Mouse (Mus musculus): ENCODE measurements around the gene Xlr4a. TPM values are rescaled to one million over a fixed set of nuclear protein-coding genes. Genes with fewer than 3 reads are reported as not detected.
A peak's percentile ranks its signal among the peaks of the same experiment; 100 is the strongest.

Gene Xlr4a
- polyA plus RNA-seq, 1 experiment = 4.7 TPM

DNA sequence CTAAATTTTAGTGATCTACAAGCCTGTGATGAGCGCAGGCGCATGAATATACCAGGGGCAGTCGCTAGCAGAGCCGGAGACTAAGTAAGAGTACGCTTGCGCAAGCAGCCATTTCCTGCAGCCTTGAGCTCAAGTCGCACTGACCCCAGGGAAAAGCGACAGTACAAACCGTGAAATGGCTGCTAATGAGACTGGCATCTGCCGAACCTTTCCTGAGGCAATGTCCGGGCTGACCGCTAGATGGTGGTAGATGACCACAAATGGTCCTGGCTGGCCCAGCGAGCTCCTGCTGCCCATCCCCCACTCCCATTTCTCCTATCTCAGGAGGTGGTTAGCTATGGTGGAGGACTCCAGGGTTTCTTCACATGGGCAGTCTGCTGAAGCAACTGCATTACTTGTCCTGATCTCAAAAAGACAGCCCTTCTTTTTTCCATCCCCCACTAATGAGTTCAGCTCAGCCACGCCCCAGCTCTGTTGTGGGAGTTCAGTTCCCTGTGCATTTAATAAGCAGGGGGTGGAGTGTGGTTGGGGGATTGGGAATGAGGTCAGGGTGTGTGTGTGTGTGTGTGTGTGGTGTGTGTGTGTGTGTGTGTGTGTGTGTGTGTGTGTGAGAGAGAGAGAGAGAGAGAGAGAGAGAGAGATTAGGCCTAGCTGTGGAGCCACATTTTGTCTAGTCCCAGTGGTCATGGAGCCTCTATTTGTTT, 28.3 kb downstream of the Xlr4a start:
- no peaks in the 10 kb centered on the region for H3K4me1 ChIP-seq (ENCODE audit: control insufficient read depth, insufficient read depth, low read length)
- TF ChIP-seq CTCF (IDR thresholded peaks at IDR 0.05; ENCODE audit: low read depth, low read length) = peak; percentile 32
- no peak for TF ChIP-seq POLR2A (IDR thresholded peaks at IDR 0.05; ENCODE audit: borderline replicate concordance, low read depth, low read length)
- no peak overlapping the region for H3K27ac ChIP-seq (ENCODE audit: insufficient read depth, low read depth, low read length)
- H3K4me3 ChIP-seq (ENCODE audit: insufficient read depth, low read length) = no peak overlapping the region

DNA sequence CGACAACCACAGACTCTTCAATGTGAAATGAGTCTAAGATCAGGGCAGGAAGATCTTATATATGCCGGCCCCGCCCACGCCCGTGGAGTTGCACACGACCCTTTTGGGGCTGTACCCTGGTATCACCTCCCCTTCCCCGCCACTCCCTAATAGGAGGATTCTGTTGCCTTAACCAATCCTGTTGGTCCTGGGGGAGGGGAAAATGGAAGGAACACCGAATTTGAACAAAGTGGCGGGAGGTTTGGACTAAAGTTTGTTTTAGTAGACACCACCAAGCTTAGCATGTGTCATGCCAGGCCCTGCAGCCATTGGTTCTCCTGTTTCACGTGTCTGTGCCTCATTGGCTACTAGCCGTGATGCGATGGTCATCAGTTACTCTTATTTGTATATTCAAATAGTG, 42.6 kb downstream of the Xlr4a start:
- H3K27ac ChIP-seq (ENCODE audit: insufficient read depth, low read depth, low read length) = no peak overlapping the region
- no peak for TF ChIP-seq CTCF (IDR thresholded peaks at IDR 0.05; ENCODE audit: low read depth, low read length)
- no peak for TF ChIP-seq POLR2A (IDR thresholded peaks at IDR 0.05; ENCODE audit: borderline replicate concordance, low read depth, low read length)
- H3K4me1 ChIP-seq (ENCODE audit: control insufficient read depth, insufficient read depth, low read length) = no peaks in the 10 kb centered on the region
- no peak overlapping the region for H3K4me3 ChIP-seq (ENCODE audit: insufficient read depth, low read length)

DNA sequence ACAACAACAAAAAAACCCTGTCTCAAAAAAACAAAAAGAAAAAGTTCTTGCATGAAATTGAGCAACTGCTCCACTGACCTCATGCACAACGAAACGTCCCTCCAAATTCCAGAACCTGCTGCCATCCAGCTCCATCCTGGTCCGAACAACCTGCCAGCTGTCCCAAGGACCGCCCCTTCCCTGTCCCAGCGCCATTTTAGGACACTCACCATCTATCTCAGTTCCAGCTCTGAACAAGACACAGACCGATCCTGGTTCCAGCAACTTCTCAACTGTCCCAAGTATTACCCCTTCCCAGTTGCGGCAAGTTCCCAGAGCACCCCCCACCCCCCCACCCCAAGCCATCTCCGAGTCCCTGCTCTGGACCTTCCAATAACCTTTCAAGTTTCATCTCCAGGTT, 43.4 kb downstream of the Xlr4a start:
- no peaks in the 10 kb centered on the region for H3K4me1 ChIP-seq (ENCODE audit: control insufficient read depth, insufficient read depth, low read length)
- no peak overlapping the region for H3K27ac ChIP-seq (ENCODE audit: insufficient read depth, low read depth, low read length)
- no peak overlapping the region for H3K4me3 ChIP-seq (ENCODE audit: insufficient read depth, low read length)
- no peak for TF ChIP-seq CTCF (IDR thresholded peaks at IDR 0.05; ENCODE audit: low read depth, low read length)
- TF ChIP-seq POLR2A (IDR thresholded peaks at IDR 0.05; ENCODE audit: borderline replicate concordance, low read depth, low read length) = no peak

DNA sequence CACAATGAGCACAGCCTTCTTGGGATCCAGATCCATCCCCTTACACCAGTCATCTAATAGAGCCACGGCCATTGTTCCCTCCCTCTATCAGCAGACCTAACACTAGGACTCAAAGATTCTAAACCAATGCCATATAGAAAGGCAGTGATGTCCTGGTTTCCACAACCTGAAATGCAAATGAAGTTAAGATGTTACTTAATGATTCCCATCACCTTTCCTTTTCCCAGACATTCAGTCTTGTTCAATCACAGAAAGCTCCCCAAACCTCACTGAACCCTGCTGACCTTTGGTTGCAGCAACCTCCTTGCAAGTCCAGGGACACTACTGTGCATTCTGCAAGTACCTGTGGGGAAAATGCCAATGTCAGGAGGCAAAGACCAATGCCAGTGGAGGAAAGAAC, 45.3 kb downstream of the Xlr4a start, which contains the start of gene Pnma5:
Gene Pnma5, minus strand, starts transcription at position 101 of the 400 bp plus-strand sequence.
- no peak for TF ChIP-seq CTCF (IDR thresholded peaks at IDR 0.05; ENCODE audit: low read depth, low read length)
- no peak for TF ChIP-seq POLR2A (IDR thresholded peaks at IDR 0.05; ENCODE audit: borderline replicate concordance, low read depth, low read length)
- Histone ChIP-seq H3K4me1 (ENCODE audit: control insufficient read depth, insufficient read depth, low read length) (no peaks in the 10 kb centered on the region), H3K4me3 (ENCODE audit: insufficient read depth, low read length) (no peak within 1 kb of the TSS), H3K27ac (ENCODE audit: insufficient read depth, low read depth, low read length) (no peak within 1 kb of the TSS)

Other genes with a start within 250 kb of the Xlr4a start
- gene Cetn2, start 164.1 kb downstream of the Xlr4a start, polyA plus RNA-seq (2012; ENCODE audit: insufficient read depth, insufficient read length, missing spikeins) = 34.6 and 36.4 TPM in 2 replicates
- gene Nsdhl, start 163.9 kb downstream of the Xlr4a start, polyA plus RNA-seq (2012; ENCODE audit: insufficient read depth, insufficient read length, missing spikeins) = 15.1 and 16.9 TPM in 2 replicates
- gene Zfp185, start 95.1 kb downstream of the Xlr4a start, polyA plus RNA-seq (2012; ENCODE audit: insufficient read depth, insufficient read length, missing spikeins) = not detected in 2 replicates
- gene Pnma5, start 45.4 kb downstream of the Xlr4a start, polyA plus RNA-seq (2012; ENCODE audit: insufficient read depth, insufficient read length, missing spikeins) = not detected in 2 replicates
- gene Pnma3, start 17.7 kb downstream of the Xlr4a start, polyA plus RNA-seq (2012; ENCODE audit: insufficient read depth, insufficient read length, missing spikeins) = not detected in 2 replicates
- gene Xlr3a, start 14.6 kb upstream of the Xlr4a start, polyA plus RNA-seq (2012; ENCODE audit: insufficient read depth, insufficient read length, missing spikeins) = 0.16 TPM in 1 of 2 replicates, not detected in the other
- gene Gm14685, start 34.6 kb upstream of the Xlr4a start, polyA plus RNA-seq (2012; ENCODE audit: insufficient read depth, insufficient read length, missing spikeins) = not detected in 2 replicates
- gene Xlr5b, start 66.3 kb upstream of the Xlr4a start, polyA plus RNA-seq (2012; ENCODE audit: insufficient read depth, insufficient read length, missing spikeins) = not detected in 2 replicates
- not detected in 2 replicates for gene DXBay18, start 67.0 kb upstream of the Xlr4a start, polyA plus RNA-seq (2012; ENCODE audit: insufficient read depth, insufficient read length, missing spikeins)
- not detected in 2 replicates for gene Spin2d, start 94.5 kb upstream of the Xlr4a start, polyA plus RNA-seq (2012; ENCODE audit: insufficient read depth, insufficient read length, missing spikeins)
- gene Xlr3b, start 109.7 kb upstream of the Xlr4a start, polyA plus RNA-seq (2012; ENCODE audit: insufficient read depth, insufficient read length, missing spikeins) = 6.2 and 6.9 TPM in 2 replicates
- gene Xlr4b, start 131.9 kb upstream of the Xlr4a start, polyA plus RNA-seq (2012; ENCODE audit: insufficient read depth, insufficient read length, missing spikeins) = 6.6 and 11.4 TPM in 2 replicates
- 5.2 and 6.0 TPM in 2 replicates for gene F8a, start 145.8 kb upstream of the Xlr4a start, polyA plus RNA-seq (2012; ENCODE audit: insufficient read depth, insufficient read length, missing spikeins)
- gene Xlr4c, start 160.7 kb upstream of the Xlr4a start, polyA plus RNA-seq (2012; ENCODE audit: insufficient read depth, insufficient read length, missing spikeins) = 3.6 and 7.3 TPM in 2 replicates
- not detected in 2 replicates for gene Xlr3c, start 182.9 kb upstream of the Xlr4a start, polyA plus RNA-seq (2012; ENCODE audit: insufficient read depth, insufficient read length, missing spikeins)
- not detected in 2 replicates for gene Xlr5a, start 210.5 kb upstream of the Xlr4a start, polyA plus RNA-seq (2012; ENCODE audit: insufficient read depth, insufficient read length, missing spikeins)
- not detected in 2 replicates for gene Xlr5c, start 210.5 kb upstream of the Xlr4a start, polyA plus RNA-seq (2012; ENCODE audit: insufficient read depth, insufficient read length, missing spikeins)

Measured in bone marrow macrophage, adult 2 months (primary cell).